Mouse (Mus musculus): ENCODE measurements around the gene Fbxo2. TPM values are rescaled to one million over a fixed set of nuclear protein-coding genes. Genes with fewer than 3 reads are reported as not detected.

Gene Fbxo2
- polyA plus RNA-seq, 1 experiment from 2014 or later: 4.2 TPM

DNA sequence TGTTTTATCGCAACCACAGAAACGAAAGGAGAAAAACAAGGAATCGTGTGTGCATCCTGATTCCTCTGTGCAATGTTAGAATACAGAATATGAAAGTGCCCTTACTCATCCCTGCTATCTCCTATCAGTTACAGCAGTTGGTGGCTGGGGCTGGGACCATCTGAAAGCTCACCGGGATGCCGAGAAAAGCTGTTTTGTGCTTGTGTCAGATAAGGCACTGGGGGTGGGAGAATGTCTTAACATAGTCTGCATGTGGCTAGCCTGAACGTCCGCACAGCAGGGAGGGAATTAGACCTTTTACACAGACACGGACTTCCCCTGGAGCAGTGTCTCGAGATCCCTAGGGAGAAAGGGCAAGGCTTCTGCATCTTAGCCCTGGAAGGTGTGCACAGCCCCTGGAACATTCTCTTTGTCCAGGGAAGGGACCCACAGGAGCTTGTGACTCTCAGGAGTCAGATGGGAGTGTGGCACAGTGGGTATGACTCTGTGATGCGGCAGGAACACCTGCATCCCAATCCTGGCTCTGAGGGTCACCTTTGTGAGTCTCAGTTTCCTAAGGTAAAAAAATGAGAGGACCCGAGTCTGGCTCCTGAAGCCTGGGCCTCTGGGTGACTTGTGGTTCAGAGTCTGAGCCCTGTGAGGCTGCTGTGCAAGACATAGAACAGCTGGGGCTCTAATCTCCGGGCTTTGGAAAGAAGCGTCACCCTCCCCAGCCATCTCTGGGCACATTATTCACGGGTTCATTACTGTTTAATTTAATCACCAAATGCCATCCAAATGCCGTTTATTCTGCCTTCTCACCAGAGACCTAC lies 43.8 kb downstream of the Fbxo2 start:
- peaks cover 7% of the 10 kb centered on the region for H3K27me3 ChIP-seq
- 52% methylated on average over 15 of the region's 15 CpGs for WGBS
- H3K9me3 ChIP-seq (replicated peaks): no peaks in the 10 kb centered on the region
- no peak overlapping the region for H3K9ac ChIP-seq
- H3K4me2 ChIP-seq (replicated peaks): no peak overlapping the region
- H3K27ac ChIP-seq (replicated peaks): no peak overlapping the region
- no peak overlapping the region for H3K4me3 ChIP-seq (replicated peaks)
- no peaks in the 10 kb centered on the region for H3K36me3 ChIP-seq
- no peak for ATAC-seq (ENCODE audit: insufficient number of reproducible peaks, low FRiP score, low TSS enrichment, low read depth)
- H3K4me1 ChIP-seq: no peaks in the 10 kb centered on the region

DNA sequence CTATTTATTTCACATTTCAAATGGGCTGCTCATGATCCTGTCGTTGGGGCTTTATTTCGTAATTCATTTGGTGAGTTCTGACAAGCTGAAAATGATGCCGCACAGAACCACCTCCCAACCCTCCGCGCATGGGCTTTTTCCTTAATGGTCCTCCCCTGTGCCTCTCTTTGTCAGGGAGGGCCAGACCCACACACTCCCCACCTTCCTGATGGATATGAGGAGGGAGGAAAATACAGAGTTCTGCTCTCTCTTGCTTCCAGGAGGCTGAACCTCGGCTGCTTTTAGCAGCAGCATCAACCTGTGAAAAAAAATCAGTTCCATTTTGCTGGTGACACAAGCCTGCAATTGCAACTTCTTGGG lies 44.4 kb downstream of the Fbxo2 start:
- WGBS: 58% methylated on average over 6 of the region's 6 CpGs
- no peaks in the 10 kb centered on the region for H3K4me1 ChIP-seq
- no peak overlapping the region for H3K4me2 ChIP-seq (replicated peaks)
- no peak overlapping the region for H3K27ac ChIP-seq (replicated peaks)
- no peaks in the 10 kb centered on the region for H3K9me3 ChIP-seq (replicated peaks)
- no peak for ATAC-seq (ENCODE audit: insufficient number of reproducible peaks, low FRiP score, low TSS enrichment, low read depth)
- H3K4me3 ChIP-seq (replicated peaks): no peak overlapping the region
- no peak overlapping the region for H3K9ac ChIP-seq
- no peaks in the 10 kb centered on the region for H3K36me3 ChIP-seq
- H3K27me3 ChIP-seq: peaks cover 7% of the 10 kb centered on the region

DNA sequence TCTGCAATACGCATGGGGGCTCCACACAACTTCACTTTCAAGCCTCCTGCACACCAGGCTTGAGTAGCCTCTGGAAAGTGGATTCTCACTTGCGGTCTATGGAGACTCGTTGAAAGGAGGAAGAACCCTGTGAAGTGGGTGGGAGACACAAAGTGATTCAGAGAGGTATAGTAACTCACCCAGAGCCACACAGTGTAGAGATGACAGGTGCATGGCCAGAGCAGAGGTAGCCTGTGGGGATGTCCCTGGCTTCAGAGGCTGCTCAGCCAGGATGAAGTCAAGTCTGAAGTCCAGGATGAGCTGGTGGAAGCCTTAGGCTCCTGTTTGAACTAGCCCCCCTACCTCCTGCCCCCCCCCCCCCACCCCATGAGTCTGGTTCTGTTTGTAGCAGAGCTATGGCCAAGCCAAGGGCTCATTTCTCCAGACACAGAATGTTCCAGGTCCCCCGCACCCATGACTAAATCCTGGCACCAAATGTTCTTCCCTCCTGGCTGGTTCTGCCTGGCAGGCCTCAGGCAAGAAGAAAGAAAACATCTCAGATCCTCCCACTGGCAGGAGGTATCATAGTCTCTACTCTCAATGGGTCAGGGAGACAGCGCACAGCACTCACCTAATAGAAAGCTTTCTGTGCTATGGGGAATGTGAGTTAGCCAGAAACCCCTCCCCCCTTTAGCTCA lies 54.2 kb downstream of the Fbxo2 start:
- WGBS: 56% methylated on average over 5 of the region's 5 CpGs
- no peaks in the 10 kb centered on the region for H3K4me1 ChIP-seq
- no peak overlapping the region for H3K9ac ChIP-seq
- no peak overlapping the region for H3K4me3 ChIP-seq (replicated peaks)
- no peak for ATAC-seq (ENCODE audit: insufficient number of reproducible peaks, low FRiP score, low TSS enrichment, low read depth)
- no peak overlapping the region for H3K4me2 ChIP-seq (replicated peaks)
- H3K27me3 ChIP-seq: peaks cover 23% of the 10 kb centered on the region
- no peaks in the 10 kb centered on the region for H3K36me3 ChIP-seq
- H3K27ac ChIP-seq (replicated peaks): no peak overlapping the region
- H3K9me3 ChIP-seq (replicated peaks): no peaks in the 10 kb centered on the region

DNA sequence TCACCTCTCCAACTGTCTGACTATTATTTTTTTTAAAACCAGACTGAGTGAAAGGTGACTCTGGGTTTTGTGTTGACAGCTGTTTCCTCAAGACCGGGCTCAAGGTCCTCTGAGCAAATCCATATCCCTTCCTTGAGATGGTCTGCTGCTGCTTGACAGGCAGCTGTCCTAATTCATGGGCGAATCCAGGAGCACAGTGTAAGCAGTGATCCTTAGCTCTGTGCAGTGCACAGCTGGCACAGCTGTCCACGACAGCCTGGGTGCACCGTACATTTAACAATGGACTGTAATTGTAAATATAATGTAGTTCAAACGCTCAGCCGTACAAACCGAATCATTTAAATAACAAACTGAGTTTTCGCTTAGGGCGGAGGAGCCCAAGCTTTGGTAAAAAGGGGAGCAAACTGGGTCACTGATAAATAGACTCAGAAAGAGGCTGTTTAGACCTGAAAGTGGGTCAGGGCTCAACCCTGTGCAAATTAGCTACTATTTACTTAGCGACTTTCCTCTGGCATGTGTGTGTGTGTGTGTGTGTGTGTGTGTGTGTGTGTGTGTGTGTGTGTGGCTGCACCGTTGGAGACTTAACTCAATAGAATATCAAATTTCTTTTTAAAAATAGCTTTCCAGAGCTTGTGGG lies 55.0 kb downstream of the Fbxo2 start:
- Histone ChIP-seq H3K27me3 (peaks cover 30% of the 10 kb centered on the region), H3K9me3 (replicated peaks) (no peaks in the 10 kb centered on the region), H3K36me3 (no peaks in the 10 kb centered on the region), H3K27ac (replicated peaks) (no peak overlapping the region), H3K9ac (no peak overlapping the region), H3K4me2 (replicated peaks) (no peak overlapping the region), H3K4me3 (replicated peaks) (no peak overlapping the region), H3K4me1 (no peaks in the 10 kb centered on the region)
- ATAC-seq (ENCODE audit: insufficient number of reproducible peaks, low FRiP score, low TSS enrichment, low read depth): no peak
- 36% methylated on average over 11 of the region's 11 CpGs for WGBS

Small RNA genes lying within 50 kb of the gene (microRNA-seq; reads per million reads assigned to microRNA genes)
- gene Mir7022 (ENCODE audit: borderline number of aligned reads): not detected

Other genes starting within 250 kb of the Fbxo2 start
- 92.0 and 93.3 TPM in 2 replicates for gene Plod1, start 223.9 kb upstream of the Fbxo2 start, polyA plus RNA-seq (2015; fragmentation: Nextera tagmentation; extraction: Ambion mirVana)
- 20.6 and 22.0 TPM in 2 replicates for gene 2510039O18Rik, start 219.7 kb upstream of the Fbxo2 start, polyA plus RNA-seq (2015; fragmentation: Nextera tagmentation; extraction: Ambion mirVana)
- 0.37 and 0.44 TPM in 2 replicates for gene Nppb, start 174.8 kb upstream of the Fbxo2 start, polyA plus RNA-seq (2015; fragmentation: Nextera tagmentation; extraction: Ambion mirVana)
- gene Nppa, start 159.9 kb upstream of the Fbxo2 start, polyA plus RNA-seq (2015; fragmentation: Nextera tagmentation; extraction: Ambion mirVana): 0.42 and 0.43 TPM in 2 replicates
- 6.3 and 7.6 TPM in 2 replicates for gene Clcn6, start 121.8 kb upstream of the Fbxo2 start, polyA plus RNA-seq (2015; fragmentation: Nextera tagmentation; extraction: Ambion mirVana)
- 21.3 and 24.9 TPM in 2 replicates for gene Mthfr, start 121.5 kb upstream of the Fbxo2 start, polyA plus RNA-seq (2015; fragmentation: Nextera tagmentation; extraction: Ambion mirVana)
- gene Agtrap, start 72.6 kb upstream of the Fbxo2 start, polyA plus RNA-seq (2015; fragmentation: Nextera tagmentation; extraction: Ambion mirVana): 14.2 and 15.6 TPM in 2 replicates
- 52.7 and 53.1 TPM in 2 replicates for gene Mad2l2, start 30.2 kb upstream of the Fbxo2 start, polyA plus RNA-seq (2015; fragmentation: Nextera tagmentation; extraction: Ambion mirVana)
- 0.63 and 0.79 TPM in 2 replicates for gene Draxin, start 29.9 kb upstream of the Fbxo2 start, polyA plus RNA-seq (2015; fragmentation: Nextera tagmentation; extraction: Ambion mirVana)
- 20.5 and 22.8 TPM in 2 replicates for gene Fbxo6, start 8.5 kb upstream of the Fbxo2 start, polyA plus RNA-seq (2015; fragmentation: Nextera tagmentation; extraction: Ambion mirVana)
- gene Fbxo44, start 139 bp upstream of the Fbxo2 start, polyA plus RNA-seq (2015; fragmentation: Nextera tagmentation; extraction: Ambion mirVana): 7.8 and 9.2 TPM in 2 replicates
- 0.16 and 0.40 TPM in 2 replicates for gene Disp3, start 127.3 kb downstream of the Fbxo2 start, polyA plus RNA-seq (2015; fragmentation: Nextera tagmentation; extraction: Ambion mirVana)

All from embryonic facial prominence, embryonic 15.5 days (tissue).